Mouse (Mus musculus): ENCODE results near the gene Tcf7l1. TPM values are rescaled to one million over a fixed set of nuclear protein-coding genes. Genes with fewer than 3 reads are reported as not detected.

The Tcf7l1 gene
- polyA plus RNA-seq, 1 experiment from 2014 or later = 20.6 TPM

DNA sequence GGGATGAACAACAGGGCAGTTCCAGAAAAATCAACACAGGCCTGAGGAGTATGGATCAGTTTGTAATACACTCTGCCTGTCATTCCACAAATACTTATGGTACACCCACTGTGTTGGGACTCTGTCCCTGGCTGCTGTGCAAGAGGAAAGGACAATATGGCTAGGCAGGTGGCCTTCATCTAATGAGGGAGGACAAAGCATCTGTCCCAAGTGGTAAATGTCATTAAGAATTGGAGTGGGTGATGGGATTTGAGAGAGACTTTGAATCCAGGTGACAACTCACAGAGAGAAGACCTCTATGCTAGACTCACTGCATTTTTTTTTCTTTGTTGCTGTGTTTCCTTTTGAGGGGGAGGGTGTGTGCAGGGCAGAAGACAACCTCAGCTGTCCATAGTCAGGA is 115.3 kb downstream of the Tcf7l1 start:
- no peak for ATAC-seq (ENCODE audit: insufficient read depth, low FRiP score)
- H3K9me3 ChIP-seq (replicated peaks; ENCODE audit: control insufficient read depth, low read length) = no peaks in the 10 kb centered on the region
- no peaks in the 10 kb centered on the region for H3K36me3 ChIP-seq (ENCODE audit: control insufficient read depth, insufficient read depth, low read length)
- H3K4me2 ChIP-seq (ENCODE audit: low read depth, low read length) = 0 out of 2 replicates have a peak overlapping the region, but pooled peaks have one; percentile 3
- H3K27ac ChIP-seq (ENCODE audit: low read length) = peak overlapping the region; percentile 71
- H3K4me1 ChIP-seq (ENCODE audit: control insufficient read depth, insufficient read depth, low read length) = peaks cover 53% of the 10 kb centered on the region
- no peaks in the 10 kb centered on the region for H3K27me3 ChIP-seq (ENCODE audit: control insufficient read depth, insufficient read depth, low read length)
- H3K9ac ChIP-seq (ENCODE audit: low read length) = no peak overlapping the region
- H3K4me3 ChIP-seq (replicated peaks; ENCODE audit: low read length) = no peak overlapping the region

GRCm38 (mm10) chr6:72671129-72671528 is 117.9 kb downstream of the Tcf7l1 start:
- peaks cover 30% of the 10 kb centered on the region for H3K4me1 ChIP-seq (ENCODE audit: control insufficient read depth, insufficient read depth, low read length)
- no peaks in the 10 kb centered on the region for H3K27me3 ChIP-seq (ENCODE audit: control insufficient read depth, insufficient read depth, low read length)
- H3K4me3 ChIP-seq (replicated peaks; ENCODE audit: low read length) = no peak overlapping the region
- H3K9me3 ChIP-seq (replicated peaks; ENCODE audit: control insufficient read depth, low read length) = no peaks in the 10 kb centered on the region
- no peak for ATAC-seq (ENCODE audit: insufficient read depth, low FRiP score)
- no peaks in the 10 kb centered on the region for H3K36me3 ChIP-seq (ENCODE audit: control insufficient read depth, insufficient read depth, low read length)
- no peak overlapping the region for H3K9ac ChIP-seq (ENCODE audit: low read length)
- 60% methylated on average over 8 of the region's 8 CpGs for WGBS
- H3K4me2 ChIP-seq (ENCODE audit: low read depth, low read length) = no peak overlapping the region
- H3K27ac ChIP-seq (ENCODE audit: low read length) = no peak overlapping the region

DNA sequence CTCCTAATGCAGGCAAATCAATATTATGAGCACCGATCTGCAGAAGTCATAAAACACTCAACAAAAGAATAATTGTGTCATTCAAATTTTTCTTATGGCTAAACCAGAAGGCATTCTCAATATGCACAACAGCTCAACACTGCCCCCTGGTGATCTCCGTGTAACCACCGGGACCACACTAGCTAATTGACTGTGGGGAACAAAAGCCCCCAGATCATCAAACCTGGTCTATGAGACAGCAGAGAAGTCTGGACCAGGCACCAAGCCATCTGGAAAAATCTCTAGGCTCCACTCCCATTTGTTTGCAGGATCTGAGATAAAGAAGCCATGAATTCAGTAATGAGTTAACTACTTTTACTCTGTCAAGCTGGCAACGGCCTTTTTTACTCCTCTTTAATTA is 122.0 kb downstream of the Tcf7l1 start:
- Histone ChIP-seq H3K9me3 (replicated peaks; ENCODE audit: control insufficient read depth, low read length) (no peaks in the 10 kb centered on the region), H3K4me2 (ENCODE audit: low read depth, low read length) (no peak overlapping the region), H3K4me1 (ENCODE audit: control insufficient read depth, insufficient read depth, low read length) (peaks cover 30% of the 10 kb centered on the region), H3K4me3 (replicated peaks; ENCODE audit: low read length) (no peak overlapping the region), H3K36me3 (ENCODE audit: control insufficient read depth, insufficient read depth, low read length) (no peaks in the 10 kb centered on the region), H3K27me3 (ENCODE audit: control insufficient read depth, insufficient read depth, low read length) (no peaks in the 10 kb centered on the region), H3K9ac (ENCODE audit: low read length) (no peak overlapping the region), H3K27ac (ENCODE audit: low read length) (no peak overlapping the region)
- no peak for ATAC-seq (ENCODE audit: insufficient read depth, low FRiP score)
- 58% methylated on average over 4 of the region's 4 CpGs for WGBS

- H3K9ac ChIP-seq (ENCODE audit: low read length) = no peak overlapping the region
- H3K4me2 ChIP-seq (ENCODE audit: low read depth, low read length) = no peak overlapping the region
- H3K27ac ChIP-seq (ENCODE audit: low read length) = no peak overlapping the region
- no peak for ATAC-seq (ENCODE audit: insufficient read depth, low FRiP score)
- no peaks in the 10 kb centered on the region for H3K9me3 ChIP-seq (replicated peaks; ENCODE audit: control insufficient read depth, low read length)
- no peaks in the 10 kb centered on the region for H3K27me3 ChIP-seq (ENCODE audit: control insufficient read depth, insufficient read depth, low read length)
- H3K4me3 ChIP-seq (replicated peaks; ENCODE audit: low read length) = no peak overlapping the region
- 50% methylated on average over 8 of the region's 8 CpGs for WGBS
- no peaks in the 10 kb centered on the region for H3K36me3 ChIP-seq (ENCODE audit: control insufficient read depth, insufficient read depth, low read length)
- H3K4me1 ChIP-seq (ENCODE audit: control insufficient read depth, insufficient read depth, low read length) = peaks cover 53% of the 10 kb centered on the region
Measured at GRCm38 (mm10) chr6:72664290-72664689, 124.8 kb downstream of the Tcf7l1 start.

DNA sequence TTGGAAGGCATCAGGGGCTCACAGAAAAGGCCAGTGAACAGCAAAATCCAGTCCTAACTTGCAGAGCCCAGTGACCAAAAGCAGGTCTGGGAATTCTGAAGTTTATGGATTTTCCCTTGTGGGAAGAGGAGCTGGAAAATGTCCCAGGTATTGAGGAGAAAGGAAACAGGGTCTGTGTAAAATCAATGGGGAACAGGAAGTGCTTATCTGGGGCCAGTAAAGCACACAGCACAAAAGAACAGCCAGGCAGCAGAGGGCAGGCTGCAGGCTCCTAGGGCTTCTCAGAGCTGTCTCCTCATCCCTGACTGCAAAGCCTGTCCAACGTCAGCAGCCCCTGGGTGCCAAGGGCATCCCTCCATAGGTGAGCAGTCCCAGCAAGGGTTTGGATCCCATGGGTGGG is 126.1 kb downstream of the Tcf7l1 start:
- Histone ChIP-seq H3K4me1 (ENCODE audit: control insufficient read depth, insufficient read depth, low read length) (peaks cover 55% of the 10 kb centered on the region), H3K9me3 (replicated peaks; ENCODE audit: control insufficient read depth, low read length) (no peaks in the 10 kb centered on the region), H3K4me2 (ENCODE audit: low read depth, low read length) (no peak overlapping the region), H3K27ac (ENCODE audit: low read length) (peak overlapping the region; percentile 79), H3K27me3 (ENCODE audit: control insufficient read depth, insufficient read depth, low read length) (no peaks in the 10 kb centered on the region), H3K4me3 (replicated peaks; ENCODE audit: low read length) (no peak overlapping the region), H3K9ac (ENCODE audit: low read length) (peak overlapping the region; percentile 52), H3K36me3 (ENCODE audit: control insufficient read depth, insufficient read depth, low read length) (no peaks in the 10 kb centered on the region)
- peak; percentile 49; the same call in 1 of the 2 replicates for ATAC-seq (ENCODE audit: insufficient read depth, low FRiP score)
- 6% methylated on average over 1 of the region's 1 CpGs for WGBS

DNA sequence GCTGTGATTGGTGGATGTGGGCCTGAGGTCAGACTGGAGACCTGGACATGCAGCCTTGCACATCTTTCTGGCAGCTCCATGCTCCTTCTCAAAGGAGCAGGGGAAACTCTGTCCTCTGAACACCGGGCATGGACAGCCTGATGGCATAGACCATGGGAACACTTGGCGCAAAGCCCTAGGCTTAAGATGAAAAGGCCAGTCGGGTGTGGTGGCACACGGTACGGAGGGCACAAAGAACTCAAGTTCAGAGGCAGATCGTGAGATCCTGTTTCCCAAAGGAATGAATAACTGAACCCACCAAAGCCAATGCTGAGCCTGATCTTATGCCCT is 128.7 kb downstream of the Tcf7l1 start:
- Histone ChIP-seq H3K27ac (ENCODE audit: low read length) (peak overlapping the region; percentile 83), H3K9me3 (replicated peaks; ENCODE audit: control insufficient read depth, low read length) (no peaks in the 10 kb centered on the region), H3K27me3 (ENCODE audit: control insufficient read depth, insufficient read depth, low read length) (no peaks in the 10 kb centered on the region), H3K4me1 (ENCODE audit: control insufficient read depth, insufficient read depth, low read length) (peaks cover 59% of the 10 kb centered on the region), H3K4me3 (replicated peaks; ENCODE audit: low read length) (no peak overlapping the region), H3K9ac (ENCODE audit: low read length) (peak overlapping the region; percentile 43), H3K36me3 (ENCODE audit: control insufficient read depth, insufficient read depth, low read length) (no peaks in the 10 kb centered on the region), H3K4me2 (ENCODE audit: low read depth, low read length) (no peak overlapping the region; the same call in 1 of the 2 replicates)
- no peak for ATAC-seq (ENCODE audit: insufficient read depth, low FRiP score)
- WGBS = 54% methylated on average over 6 of the region's 6 CpGs

GRCm38 (mm10) chr6:72659717-72660390 is 129.2 kb downstream of the Tcf7l1 start:
- Histone ChIP-seq H3K4me2 (ENCODE audit: low read depth, low read length) (no peak overlapping the region; the same call in 1 of the 2 replicates), H3K27ac (ENCODE audit: low read length) (peak overlapping the region; percentile 83), H3K4me1 (ENCODE audit: control insufficient read depth, insufficient read depth, low read length) (peaks cover 62% of the 10 kb centered on the region), H3K4me3 (replicated peaks; ENCODE audit: low read length) (no peak overlapping the region), H3K36me3 (ENCODE audit: control insufficient read depth, insufficient read depth, low read length) (no peaks in the 10 kb centered on the region), H3K9ac (ENCODE audit: low read length) (peak overlapping the region; percentile 43; the same call in 1 of the 2 replicates), H3K9me3 (replicated peaks; ENCODE audit: control insufficient read depth, low read length) (no peaks in the 10 kb centered on the region), H3K27me3 (ENCODE audit: control insufficient read depth, insufficient read depth, low read length) (no peaks in the 10 kb centered on the region)
- WGBS = 36% methylated on average over 8 of the region's 8 CpGs
- ATAC-seq (ENCODE audit: insufficient read depth, low FRiP score) = peak; percentile 20; the same call in 1 of the 2 replicates

DNA sequence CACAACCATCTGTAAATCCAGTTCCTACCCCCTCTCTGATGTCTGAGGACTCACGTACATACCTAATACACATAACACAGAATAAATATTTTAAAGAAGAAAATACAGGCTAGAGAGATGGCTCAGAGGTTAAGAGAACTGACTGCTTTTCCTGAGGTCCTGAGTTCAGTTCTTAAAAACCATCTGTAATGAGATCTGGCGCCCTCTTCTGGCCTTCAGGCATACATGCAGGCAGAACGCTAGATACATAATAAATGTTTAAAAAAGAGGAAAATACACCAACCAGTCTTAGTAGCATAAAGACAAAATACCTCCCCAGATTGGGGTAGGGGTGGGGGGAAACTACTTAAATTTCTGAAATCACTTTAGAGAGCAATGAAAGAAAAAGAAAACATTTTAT is 131.0 kb downstream of the Tcf7l1 start:
- no peaks in the 10 kb centered on the region for H3K9me3 ChIP-seq (replicated peaks; ENCODE audit: control insufficient read depth, low read length)
- WGBS = 63% methylated on average over 3 of the region's 3 CpGs
- no peak for ATAC-seq (ENCODE audit: insufficient read depth, low FRiP score)
- H3K4me1 ChIP-seq (ENCODE audit: control insufficient read depth, insufficient read depth, low read length) = peaks cover 69% of the 10 kb centered on the region
- H3K27ac ChIP-seq (ENCODE audit: low read length) = no peak overlapping the region
- H3K36me3 ChIP-seq (ENCODE audit: control insufficient read depth, insufficient read depth, low read length) = no peaks in the 10 kb centered on the region
- H3K27me3 ChIP-seq (ENCODE audit: control insufficient read depth, insufficient read depth, low read length) = no peaks in the 10 kb centered on the region
- H3K4me2 ChIP-seq (ENCODE audit: low read depth, low read length) = no peak overlapping the region
- H3K9ac ChIP-seq (ENCODE audit: low read length) = no peak overlapping the region
- no peak overlapping the region for H3K4me3 ChIP-seq (replicated peaks; ENCODE audit: low read length)

DNA sequence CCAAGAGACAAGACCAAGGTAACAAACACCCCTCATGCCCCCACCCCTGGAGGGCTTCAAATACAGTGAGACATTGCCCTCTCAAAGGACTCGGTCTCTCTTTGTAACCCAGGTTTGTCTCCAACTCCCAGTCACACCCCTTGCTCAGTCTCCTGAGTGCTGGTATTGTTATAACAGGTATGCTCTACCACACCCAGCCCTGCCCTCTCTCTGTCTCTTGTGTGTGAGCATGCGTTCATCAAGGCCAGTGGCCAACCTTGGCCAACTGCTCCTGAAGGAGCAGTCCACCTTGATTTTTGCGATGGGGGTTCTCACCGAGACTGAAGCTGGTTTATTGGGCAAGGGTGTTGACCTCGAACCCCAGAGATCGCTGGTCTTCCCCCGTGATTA is 133.0 kb downstream of the Tcf7l1 start:
- peak overlapping the region; percentile 45 for H3K4me2 ChIP-seq (ENCODE audit: low read depth, low read length)
- peak overlapping the region; percentile 55 for H3K9ac ChIP-seq (ENCODE audit: low read length)
- 67% methylated on average over 7 of the region's 7 CpGs for WGBS
- no peaks in the 10 kb centered on the region for H3K27me3 ChIP-seq (ENCODE audit: control insufficient read depth, insufficient read depth, low read length)
- peaks cover 61% of the 10 kb centered on the region for H3K4me1 ChIP-seq (ENCODE audit: control insufficient read depth, insufficient read depth, low read length)
- peak overlapping the region; percentile 80 for H3K27ac ChIP-seq (ENCODE audit: low read length)
- no peaks in the 10 kb centered on the region for H3K36me3 ChIP-seq (ENCODE audit: control insufficient read depth, insufficient read depth, low read length)
- peak overlapping the region; percentile 22; the same call in 1 of the 2 replicates for H3K4me3 ChIP-seq (replicated peaks; ENCODE audit: low read length)
- no peaks in the 10 kb centered on the region for H3K9me3 ChIP-seq (replicated peaks; ENCODE audit: control insufficient read depth, low read length)
- peak; percentile 36; the same call in 1 of the 2 replicates for ATAC-seq (ENCODE audit: insufficient read depth, low FRiP score)

All from stomach, embryonic 16.5 days (tissue).